Mouse (Mus musculus) kidney, embryonic 15.5 days (tissue): Measurements from ENCODE around the gene Klrb1b. TPM values are rescaled to one million over a fixed set of nuclear protein-coding genes. Genes with fewer than 3 reads are reported as not detected.

ENCODE experiments used
- ATAC-seq: fragments of 200-750 bp; cut with Nextera tagmentation; replicated peaks from 2 replicates; pipeline ENCODE4 v1.8.0; 2017; ENCODE audit warnings: moderate TSS enrichment; ENCODE audit not compliant: low FRiP score
- H3K27ac ChIP-seq: fragments of 300-500 bp; sonication (generic); 2 replicates; pipeline ENCODE4 v1.5.1; 2015; ENCODE audit warnings: mild to moderate bottlenecking, inconsistent platforms
- H3K27me3 ChIP-seq: fragments of 300-500 bp; sonication (generic); 2 replicates; pipeline ENCODE4 v1.6.1; 2015; ENCODE audit warnings: inconsistent platforms
- H3K36me3 ChIP-seq: fragments of 300-500 bp; sonication (generic); 2 replicates; pipeline ENCODE4 v1.6.1; 2015; ENCODE audit warnings: inconsistent platforms
- H3K4me1 ChIP-seq: fragments of 300-500 bp; sonication (generic); 2 replicates; pipeline ENCODE4 v1.6.1; 2015; ENCODE audit warnings: inconsistent platforms
- H3K4me2 ChIP-seq: fragments of 300-500 bp; sonication (generic); 2 replicates; pipeline ENCODE4 v1.6.1; 2015; ENCODE audit warnings: moderate library complexity, mild to moderate bottlenecking, inconsistent platforms
- H3K4me3 ChIP-seq: fragments of 300-500 bp; sonication (generic); replicated peaks from 2 replicates; pipeline ENCODE4 v1.5.1; 2015; ENCODE audit warnings: mild to moderate bottlenecking, inconsistent platforms
- H3K9ac ChIP-seq: fragments of 300-500 bp; sonication (generic); 2 replicates; pipeline ENCODE4 v1.6.1; 2015; ENCODE audit warnings: mild to moderate bottlenecking, inconsistent platforms
- H3K9me3 ChIP-seq: fragments of 300-500 bp; sonication (generic); replicated peaks from 2 replicates; pipeline ENCODE4 v1.6.1; 2016; ENCODE audit warnings: inconsistent platforms
- WGBS: fragments of 180-500 bp; shearing (Covaris S2); methylation state at CpG from one replicate; pipeline ENCODE4 v1.1.7; 2015; ENCODE audit warnings: mixed read lengths; 5-methylcytosine and 5-hydroxymethylcytosine counted together
- polyA plus RNA-seq: library from polyadenylated mRNA; unstranded; fragments of >200 nt; fragmentation: Nextera tagmentation; extraction: Ambion mirVana; gene quantifications from 2 replicates; pipeline ENCODE4 v1.2.1, GENCODE M21; 2015

Klrb1b gene
- polyA plus RNA-seq, 1 experiment from 2014 or later, result 0.09 TPM

DNA sequence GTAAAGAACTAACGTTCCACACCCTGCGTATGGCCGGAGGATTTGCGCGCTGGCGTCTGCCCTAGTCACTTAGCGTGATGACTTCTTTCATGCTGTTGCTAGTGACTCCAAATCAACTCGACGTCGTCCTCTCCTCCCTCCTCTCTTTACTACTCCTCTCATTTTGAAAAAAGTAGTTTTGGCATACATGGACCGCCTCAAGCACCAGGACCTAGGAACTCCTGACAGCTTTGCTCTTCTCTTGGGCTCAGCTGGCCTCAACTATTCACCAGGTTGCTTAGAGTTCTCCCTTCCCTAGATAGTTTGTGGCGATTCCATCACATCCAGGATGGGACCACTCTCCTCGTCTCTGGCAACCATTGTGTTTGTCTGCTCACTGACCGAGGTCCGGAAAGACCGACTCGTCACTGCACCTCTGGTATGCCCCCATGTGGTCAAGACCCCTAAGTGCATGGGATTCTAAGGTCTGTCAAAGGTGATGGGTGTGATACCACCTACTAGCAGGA, 13.2 kb upstream of the Klrb1b start:
- under 1% methylated on average over 17 of the region's 17 CpGs for WGBS
- H3K9ac ChIP-seq, result peak overlapping the region; percentile 50
- ATAC-seq, result peak; percentile 38

DNA sequence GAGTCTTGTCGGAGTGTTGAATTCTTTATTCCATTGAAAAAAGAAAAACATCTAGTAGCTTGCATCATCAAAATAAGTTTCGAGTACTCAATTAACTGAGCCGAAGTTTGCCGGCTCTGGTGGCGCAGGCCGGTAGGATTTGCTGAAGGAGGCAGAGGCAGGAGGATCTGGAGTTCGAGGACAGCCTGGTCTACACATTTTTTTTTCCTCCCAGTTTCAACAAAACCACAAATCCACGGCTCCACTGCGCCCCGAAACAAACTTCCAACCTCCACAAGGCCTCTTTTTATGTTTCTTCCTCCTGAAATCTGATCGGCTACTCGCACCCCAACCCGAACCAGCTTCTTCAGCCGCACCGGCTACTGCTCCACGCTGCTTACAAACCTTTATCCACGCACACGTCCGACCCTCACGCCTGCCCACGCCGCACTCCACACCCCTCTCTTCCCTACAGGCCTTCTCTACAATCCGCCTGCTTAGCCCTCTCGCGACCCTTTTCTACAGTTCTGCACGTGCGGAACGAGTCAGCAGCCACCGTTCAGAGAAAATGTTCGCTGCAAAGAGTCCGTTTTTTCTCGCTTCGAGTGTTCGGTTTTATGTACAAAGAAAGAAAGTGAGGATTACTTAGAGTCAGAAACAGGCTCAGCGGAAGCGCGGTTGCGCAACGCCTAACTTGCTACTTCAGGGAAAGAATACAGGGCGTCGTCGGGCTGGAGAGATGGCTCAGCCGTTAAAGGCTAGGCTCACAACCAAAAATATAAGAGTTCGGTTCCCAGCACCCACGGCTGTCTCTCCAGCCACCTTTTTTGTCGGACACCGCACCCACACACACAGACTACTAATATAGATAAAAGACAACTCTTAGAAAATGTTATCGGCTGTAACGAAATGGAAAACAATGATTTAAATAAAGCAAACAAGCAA, 12.5 kb upstream of the Klrb1b start:
- peak overlapping the region; percentile 86 for H3K4me2 ChIP-seq
- ATAC-seq, result peak; percentile 64
- H3K27me3 ChIP-seq, result no peaks in the 10 kb centered on the region
- H3K4me1 ChIP-seq, result peaks cover 25% of the 10 kb centered on the region
- WGBS, result under 1% methylated on average over 49 of the region's 49 CpGs
- peak overlapping the region; percentile 97 for H3K27ac ChIP-seq
- peak overlapping the region; percentile 87 for H3K4me3 ChIP-seq
- no peaks in the 10 kb centered on the region for H3K36me3 ChIP-seq
- H3K9me3 ChIP-seq, result no peaks in the 10 kb centered on the region
- H3K9ac ChIP-seq, result peak overlapping the region; percentile 83

More for the DNA sequence above, 13.2 kb upstream of the Klrb1b start:
- H3K4me2 ChIP-seq, result peak overlapping the region; percentile 86
- H3K36me3 ChIP-seq, result no peaks in the 10 kb centered on the region
- peak overlapping the region; percentile 87 for H3K4me3 ChIP-seq
- H3K9me3 ChIP-seq, result no peaks in the 10 kb centered on the region
- H3K27me3 ChIP-seq, result no peaks in the 10 kb centered on the region
- peak overlapping the region; percentile 97 for H3K27ac ChIP-seq
- peaks cover 29% of the 10 kb centered on the region for H3K4me1 ChIP-seq

DNA sequence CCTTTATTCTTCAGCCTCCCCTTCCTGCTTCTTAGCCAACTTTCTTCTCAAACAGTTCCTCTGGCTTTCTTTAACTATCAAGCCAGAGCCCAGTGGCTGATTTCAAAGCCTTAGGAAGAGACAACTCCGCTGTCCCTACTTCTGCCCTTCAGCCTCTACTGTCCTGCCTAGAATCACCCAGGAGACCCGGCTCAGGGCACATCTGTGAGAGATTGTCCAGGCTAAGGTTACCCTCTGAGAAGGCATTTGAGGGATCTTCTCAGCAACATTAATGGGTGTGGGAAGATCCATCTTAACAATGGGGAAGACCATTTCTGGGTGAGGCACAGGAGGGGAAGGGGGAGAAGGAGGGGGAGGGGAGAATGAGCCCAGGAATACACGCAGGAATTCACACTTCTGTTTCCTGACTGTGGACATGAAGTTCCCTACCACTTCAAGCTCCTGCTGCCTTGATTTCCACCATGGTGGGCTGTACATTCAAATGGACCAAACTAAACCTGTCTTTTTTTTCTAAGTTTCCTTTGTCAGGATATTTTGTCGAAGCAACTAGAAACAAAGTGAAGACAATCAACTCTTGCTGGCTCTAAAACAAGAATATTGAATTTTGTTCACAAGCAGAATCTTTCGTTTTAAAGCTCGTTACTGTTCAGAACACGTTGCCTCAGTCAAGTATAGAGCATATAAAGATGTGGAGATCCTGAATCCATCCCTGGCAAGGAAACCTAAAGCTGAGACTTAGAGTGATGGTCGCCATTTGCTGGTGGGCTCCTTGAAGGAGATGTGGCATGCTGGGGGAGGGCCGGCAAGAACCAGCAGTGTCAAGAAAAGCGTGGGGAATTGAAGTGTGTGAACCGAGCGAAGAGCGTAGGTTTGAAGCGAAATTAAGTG, 11.6 kb upstream of the Klrb1b start:
- no peaks in the 10 kb centered on the region for H3K9me3 ChIP-seq
- peak; percentile 22 for ATAC-seq
- peak overlapping the region; percentile 87 for H3K4me3 ChIP-seq
- H3K9ac ChIP-seq, result peak overlapping the region; percentile 56
- H3K27ac ChIP-seq, result peak overlapping the region; percentile 97
- peak overlapping the region; percentile 86 for H3K4me2 ChIP-seq
- peaks cover 25% of the 10 kb centered on the region for H3K4me1 ChIP-seq
- 2% methylated on average over 14 of the region's 14 CpGs for WGBS
- H3K36me3 ChIP-seq, result no peaks in the 10 kb centered on the region
- no peaks in the 10 kb centered on the region for H3K27me3 ChIP-seq

DNA sequence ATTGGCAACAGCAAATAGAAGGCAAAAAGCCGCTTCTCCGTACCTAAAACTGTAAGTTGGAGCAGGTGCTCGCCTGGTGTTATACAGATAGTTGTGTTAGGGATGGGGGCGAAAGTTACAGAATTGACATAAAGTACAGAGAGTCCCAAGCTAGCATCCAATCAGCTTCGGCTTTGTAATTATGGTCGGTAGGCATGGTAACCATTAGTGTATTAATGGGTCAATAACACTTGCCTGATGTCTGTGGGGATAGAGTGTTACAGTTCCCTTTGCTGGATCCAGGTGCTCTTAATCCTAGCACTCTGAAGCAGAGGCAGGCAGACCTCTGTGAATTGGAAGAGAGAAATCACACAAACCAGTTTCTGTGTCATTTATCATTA, 10.8 kb upstream of the Klrb1b start:
- H3K4me3 ChIP-seq, result peak overlapping the region; percentile 87
- no peaks in the 10 kb centered on the region for H3K27me3 ChIP-seq
- H3K27ac ChIP-seq, result peak overlapping the region; percentile 97
- no peak for ATAC-seq
- 86% methylated on average over 6 of the region's 6 CpGs for WGBS
- peak overlapping the region; percentile 86 for H3K4me2 ChIP-seq
- no peak overlapping the region for H3K9ac ChIP-seq
- no peaks in the 10 kb centered on the region for H3K36me3 ChIP-seq
- H3K9me3 ChIP-seq, result no peaks in the 10 kb centered on the region
- H3K4me1 ChIP-seq, result peaks cover 19% of the 10 kb centered on the region

DNA sequence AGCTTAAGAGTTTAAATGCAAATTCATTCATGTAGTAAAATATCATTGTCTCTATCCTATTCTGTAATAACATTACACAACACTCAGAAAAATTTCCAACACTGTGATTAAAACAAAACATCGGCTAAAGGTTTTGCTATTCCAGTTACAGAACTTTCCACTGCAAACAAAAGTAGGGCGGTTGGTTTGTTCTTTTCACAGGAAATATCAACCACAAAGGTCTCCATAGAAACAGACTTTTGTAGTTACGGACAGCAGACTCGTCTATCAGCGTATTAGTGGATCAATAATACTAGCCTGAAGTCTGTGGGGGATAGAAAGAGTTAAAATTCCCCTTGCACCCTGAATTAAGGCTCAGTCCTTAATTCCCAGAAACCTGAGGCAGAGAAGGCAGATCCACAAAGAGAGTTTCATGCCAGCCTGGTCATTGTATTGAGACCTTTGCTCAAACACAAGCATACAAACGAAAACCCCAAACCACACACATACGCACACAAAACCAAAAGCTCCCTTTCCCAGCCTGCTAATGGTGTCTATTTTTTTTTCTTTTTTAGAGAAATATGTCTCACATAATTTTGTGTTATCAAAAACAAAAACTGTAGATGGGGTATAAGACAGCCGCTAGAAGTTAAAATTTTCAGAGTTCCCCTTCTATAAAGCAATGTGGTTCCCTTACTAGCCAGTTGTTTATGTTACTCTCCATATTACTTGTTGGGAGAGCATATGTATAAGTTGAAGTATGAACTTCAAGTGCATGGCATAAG, 10.2 kb upstream of the Klrb1b start:
- Histone ChIP-seq H3K27ac (no peak overlapping the region), H3K36me3 (no peaks in the 10 kb centered on the region), H3K4me1 (peaks cover 15% of the 10 kb centered on the region), H3K9me3 (no peaks in the 10 kb centered on the region), H3K9ac (no peak overlapping the region), H3K27me3 (no peaks in the 10 kb centered on the region), H3K4me2 (no peak overlapping the region), H3K4me3 (no peak overlapping the region)
- no peak for ATAC-seq
- WGBS, result 92% methylated on average over 8 of the region's 8 CpGs

DNA sequence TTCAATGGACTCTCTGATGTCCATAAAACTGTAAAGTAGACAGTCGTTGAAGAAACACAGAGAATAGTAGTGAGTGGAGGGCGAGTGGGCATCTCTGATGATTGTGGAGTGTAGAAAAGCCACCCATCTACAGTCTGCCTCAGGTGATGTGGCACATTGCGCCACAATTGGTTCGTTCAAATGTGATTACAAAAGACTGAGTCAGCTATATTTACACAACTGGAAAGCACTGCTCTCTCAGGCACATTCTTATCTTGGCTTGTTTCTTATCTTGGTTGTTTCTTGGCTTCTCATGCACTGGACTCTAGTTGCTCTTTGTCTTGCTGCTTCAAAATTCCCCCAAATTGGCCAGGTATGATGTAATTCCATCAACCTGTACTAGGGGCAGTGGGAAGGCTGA, 9.4 kb upstream of the Klrb1b start:
- 89% methylated on average over 4 of the region's 4 CpGs for WGBS
- Histone ChIP-seq H3K4me3 (no peak overlapping the region), H3K27ac (no peak overlapping the region), H3K36me3 (no peaks in the 10 kb centered on the region), H3K27me3 (no peaks in the 10 kb centered on the region), H3K9ac (no peak overlapping the region), H3K4me1 (peaks cover 15% of the 10 kb centered on the region), H3K4me2 (no peak overlapping the region), H3K9me3 (no peaks in the 10 kb centered on the region)
- ATAC-seq, result no peak

DNA sequence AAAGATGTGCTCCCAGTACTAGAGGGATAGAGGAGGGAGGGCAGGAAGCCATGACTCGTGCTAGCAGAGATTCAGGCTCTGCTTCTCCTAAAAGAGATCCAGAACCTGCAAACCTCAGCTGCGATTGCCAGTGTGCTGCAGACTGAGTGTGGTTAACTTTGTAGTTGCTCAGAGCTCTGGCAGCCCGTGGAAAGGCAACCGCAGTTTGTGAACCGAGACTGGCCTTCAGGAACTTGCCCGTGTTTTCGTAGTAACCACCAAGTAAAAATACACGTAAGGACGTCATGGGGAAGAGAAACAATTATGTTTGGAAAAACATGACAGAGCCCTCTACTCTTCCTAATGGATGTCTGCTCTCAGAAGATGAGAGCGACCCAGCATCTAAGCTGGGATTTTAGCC, 6.9 kb upstream of the Klrb1b start:
- Histone ChIP-seq H3K27ac (no peak overlapping the region), H3K9me3 (no peaks in the 10 kb centered on the region), H3K4me2 (no peak overlapping the region), H3K4me3 (no peak overlapping the region), H3K27me3 (no peaks in the 10 kb centered on the region), H3K9ac (no peak overlapping the region), H3K36me3 (no peaks in the 10 kb centered on the region), H3K4me1 (peaks cover 8% of the 10 kb centered on the region; the same call in 1 of the 2 replicates)
- 80% methylated on average over 10 of the region's 10 CpGs for WGBS
- ATAC-seq, result no peak

DNA sequence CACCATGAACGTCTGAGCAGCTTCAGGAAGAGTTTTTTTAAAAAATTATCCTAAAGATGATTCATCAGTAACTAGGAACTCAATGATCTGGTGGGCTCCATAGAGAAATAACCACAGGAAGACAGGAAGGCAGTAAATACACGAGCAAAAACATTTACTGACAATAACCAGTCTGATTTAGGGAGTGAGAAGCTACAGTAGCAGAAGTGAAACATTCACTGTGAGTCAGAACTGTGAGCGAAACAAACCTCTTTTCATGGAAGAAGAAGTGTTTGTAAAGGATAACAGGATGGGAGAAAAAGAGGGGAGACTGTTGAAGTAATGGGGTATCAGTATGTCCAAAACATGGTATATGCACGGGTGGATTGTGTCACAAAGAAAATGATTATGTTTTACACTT, 3.7 kb upstream of the Klrb1b start:
- 57% methylated on average over 4 of the region's 4 CpGs for WGBS
- no peaks in the 10 kb centered on the region for H3K4me1 ChIP-seq
- H3K27me3 ChIP-seq, result no peaks in the 10 kb centered on the region
- H3K4me2 ChIP-seq, result no peak overlapping the region
- no peaks in the 10 kb centered on the region for H3K36me3 ChIP-seq
- no peak for ATAC-seq
- H3K4me3 ChIP-seq, result no peak overlapping the region
- no peak overlapping the region for H3K9ac ChIP-seq
- H3K27ac ChIP-seq, result no peak overlapping the region
- no peaks in the 10 kb centered on the region for H3K9me3 ChIP-seq

DNA sequence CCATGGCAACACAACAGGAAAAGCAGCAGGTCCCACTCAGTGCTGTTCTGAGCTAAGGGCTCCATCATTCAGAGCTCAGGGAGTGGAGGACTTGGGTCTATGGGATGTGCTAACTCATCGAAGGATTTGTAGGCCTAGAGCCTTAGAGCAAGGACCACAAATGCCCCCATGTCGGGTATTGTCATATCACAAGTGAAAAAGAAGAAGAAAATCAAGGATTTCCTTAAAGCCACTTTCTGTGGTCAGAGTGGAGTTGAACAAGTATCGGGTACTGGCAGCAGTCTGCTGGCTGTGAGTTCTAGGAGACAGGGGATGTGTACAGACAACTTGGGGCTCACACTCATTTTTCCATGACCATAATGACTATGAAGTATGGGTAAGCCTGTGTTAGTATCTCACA, 650 bp upstream of the Klrb1b start:
- 89% methylated on average over 3 of the region's 3 CpGs for WGBS

DNA sequence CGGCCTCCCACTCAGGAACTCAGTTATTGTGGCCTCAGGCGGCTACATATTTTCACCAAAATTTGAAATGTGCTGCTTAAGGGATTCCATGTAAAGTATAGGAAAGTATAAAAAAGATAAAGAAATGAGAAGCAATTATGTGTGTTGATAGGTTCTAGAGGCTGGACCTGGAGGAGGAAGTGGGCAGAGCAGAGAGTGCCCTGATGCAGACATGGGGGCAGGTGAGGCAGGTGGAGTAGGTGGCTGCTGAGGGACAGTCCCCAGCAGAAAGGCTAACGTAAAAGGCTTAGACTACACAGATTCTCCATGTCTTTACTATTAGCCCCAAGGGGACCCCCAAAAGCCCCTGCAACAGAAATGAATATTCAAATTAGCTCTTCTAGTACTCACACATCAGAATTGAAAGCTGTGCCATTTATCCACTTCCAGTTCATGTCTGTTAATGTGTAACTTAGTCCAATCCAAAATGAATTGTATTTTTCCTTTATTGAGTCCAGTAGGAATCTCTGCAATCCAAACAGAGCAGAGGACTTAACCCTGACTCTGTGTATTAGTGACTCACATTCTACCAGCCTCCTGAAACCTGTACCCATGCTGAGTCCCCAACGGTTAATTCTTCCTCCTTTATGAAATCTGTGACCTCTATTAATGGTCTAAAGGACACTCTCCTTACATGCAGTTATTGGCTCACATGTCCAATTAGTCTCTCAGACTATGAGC, 7.9 kb downstream of the Klrb1b start:
- Histone ChIP-seq H3K27ac (no peak overlapping the region), H3K36me3 (no peaks in the 10 kb centered on the region), H3K4me3 (no peak overlapping the region), H3K9me3 (no peaks in the 10 kb centered on the region), H3K27me3 (no peaks in the 10 kb centered on the region), H3K4me1 (no peaks in the 10 kb centered on the region), H3K9ac (no peak overlapping the region), H3K4me2 (no peak overlapping the region)
- 82% methylated on average over 4 of the region's 4 CpGs for WGBS
- no peak for ATAC-seq

More for the DNA sequence above, 650 bp upstream of the Klrb1b start:
- Histone ChIP-seq H3K27me3 (no peaks in the 10 kb centered on the region), H3K4me2 (no peak overlapping the region), H3K9ac (no peak overlapping the region), H3K36me3 (no peaks in the 10 kb centered on the region), H3K4me3 (no peak overlapping the region), H3K9me3 (no peaks in the 10 kb centered on the region), H3K27ac (no peak overlapping the region), H3K4me1 (no peaks in the 10 kb centered on the region)
- no peak for ATAC-seq

DNA sequence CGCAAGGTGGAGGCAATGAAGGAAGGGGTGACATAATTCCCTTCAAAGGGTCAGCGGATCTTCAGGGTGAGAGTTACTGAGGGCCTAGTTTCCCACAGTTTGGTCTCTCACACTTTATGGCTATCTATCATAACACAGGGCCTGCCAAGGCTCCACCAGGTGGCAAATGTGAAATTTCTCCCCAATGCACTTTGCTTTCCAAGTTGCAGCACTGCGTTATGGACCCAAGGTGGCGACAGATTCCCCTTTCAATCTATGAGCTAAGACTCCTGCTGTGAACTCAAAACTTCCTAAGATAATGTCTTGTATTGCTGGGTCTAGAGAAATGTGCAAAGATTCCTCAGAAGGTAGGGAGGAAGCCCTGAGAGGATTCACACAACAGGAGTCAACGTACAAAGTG, 17.6 kb downstream of the Klrb1b start:
- no peak for ATAC-seq
- 88% methylated on average over 5 of the region's 5 CpGs for WGBS
- no peaks in the 10 kb centered on the region for H3K4me1 ChIP-seq

More for the DNA sequence above, 17.6 kb downstream of the Klrb1b start:
- no peaks in the 10 kb centered on the region for H3K9me3 ChIP-seq
- H3K27ac ChIP-seq, result no peak overlapping the region
- no peak overlapping the region for H3K4me2 ChIP-seq
- no peaks in the 10 kb centered on the region for H3K27me3 ChIP-seq
- H3K9ac ChIP-seq, result no peak overlapping the region
- no peak overlapping the region for H3K4me3 ChIP-seq
- no peaks in the 10 kb centered on the region for H3K36me3 ChIP-seq
